Mouse (Mus musculus) fat pad, adult 2 months (tissue): ENCODE results near the gene Orc3.
"Not testable (repeated sequence)": the region's sequence is repeated elsewhere in the genome, so short reads cannot be mapped to it uniquely, and the experiment has no call there.

Experiments
- DNase-seq: peaks from one replicate; pipeline ENCODE4 v3.0.0-alpha.2; 2011; ENCODE audit warnings: low read depth, low spot score; ENCODE audit errors: extremely low read depth

The Orc3 gene

DNA sequence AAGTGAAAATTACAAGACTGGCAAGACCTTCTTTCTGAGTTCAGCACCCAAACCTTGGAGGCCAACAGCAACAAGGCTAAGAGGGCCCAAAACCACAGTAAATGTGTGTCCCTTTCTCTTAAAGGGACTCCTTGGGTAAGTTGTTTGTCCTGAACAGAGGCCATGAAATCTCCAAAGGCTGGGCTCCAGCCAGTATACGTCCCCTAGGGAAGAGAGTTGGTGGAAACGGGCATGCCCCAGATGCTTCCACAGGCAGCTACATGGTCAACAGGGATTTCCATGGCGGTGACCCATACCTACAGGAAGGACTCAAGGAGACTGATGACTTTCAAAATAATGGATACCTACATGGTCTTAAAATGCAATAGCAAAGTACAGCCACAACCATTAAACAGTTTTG, 31.3 kb downstream of the Orc3 start:
- no peak for DNase-seq

DNA sequence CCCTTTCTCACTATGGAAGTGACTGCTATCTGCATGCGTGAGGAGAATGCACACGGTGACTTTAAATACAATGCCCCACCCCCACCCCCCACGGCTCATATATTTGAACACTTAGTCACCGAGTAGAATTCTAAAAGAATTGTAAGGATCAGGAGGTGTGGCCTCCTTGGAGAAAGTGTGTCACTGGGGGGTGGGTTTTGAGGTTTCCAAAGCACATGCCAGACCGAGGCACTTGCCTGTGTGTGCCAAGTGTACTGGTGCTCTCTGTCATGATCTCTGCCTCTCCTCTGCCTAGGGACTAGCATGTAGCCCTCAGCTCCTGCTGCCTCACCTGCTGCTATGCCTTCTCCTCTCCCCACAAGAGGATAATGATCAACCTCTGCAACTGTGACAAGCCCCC, 32.3 kb downstream of the Orc3 start:
- DNase-seq: no peak

DNA sequence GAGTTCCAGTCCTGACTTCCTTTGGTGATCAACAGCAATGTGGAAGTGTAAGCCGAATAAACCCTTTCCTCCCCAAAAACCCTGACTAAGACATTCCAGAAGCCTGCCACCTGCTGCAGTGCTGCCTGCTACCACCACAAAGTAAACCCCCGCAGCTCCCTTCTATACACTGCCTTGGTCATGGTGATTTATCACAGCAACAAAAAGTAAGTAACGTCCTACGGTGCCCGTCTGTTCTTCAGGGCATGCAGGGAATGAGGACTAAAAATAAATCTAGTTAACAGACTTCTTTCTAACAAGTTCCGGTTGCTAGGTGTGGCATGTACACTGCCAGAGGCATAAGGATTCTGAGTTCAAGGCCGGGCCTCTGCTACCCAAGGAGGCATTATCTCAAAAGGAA, 32.8 kb downstream of the Orc3 start:
- no peak for DNase-seq

DNA sequence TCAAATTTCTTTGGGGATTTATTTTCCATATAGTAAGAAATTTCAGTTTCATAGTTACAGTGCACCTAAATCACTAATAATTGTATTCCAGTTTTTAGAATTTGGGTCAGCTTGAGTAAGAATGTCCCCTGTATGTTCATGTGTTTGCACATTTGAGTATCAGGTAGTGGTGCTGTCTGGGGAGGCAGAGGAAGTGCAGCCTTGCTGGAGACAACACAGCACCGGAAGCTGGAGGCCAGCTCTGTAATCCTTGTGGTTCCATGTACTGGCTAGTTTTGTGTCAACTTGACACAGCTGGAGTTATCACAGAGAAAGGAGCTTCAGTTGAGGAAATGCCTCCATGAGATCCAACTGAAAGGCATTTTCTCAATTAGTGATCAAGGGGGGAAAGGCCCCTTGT, 33.3 kb downstream of the Orc3 start:
- DNase-seq: not testable (repeated sequence)

DNA sequence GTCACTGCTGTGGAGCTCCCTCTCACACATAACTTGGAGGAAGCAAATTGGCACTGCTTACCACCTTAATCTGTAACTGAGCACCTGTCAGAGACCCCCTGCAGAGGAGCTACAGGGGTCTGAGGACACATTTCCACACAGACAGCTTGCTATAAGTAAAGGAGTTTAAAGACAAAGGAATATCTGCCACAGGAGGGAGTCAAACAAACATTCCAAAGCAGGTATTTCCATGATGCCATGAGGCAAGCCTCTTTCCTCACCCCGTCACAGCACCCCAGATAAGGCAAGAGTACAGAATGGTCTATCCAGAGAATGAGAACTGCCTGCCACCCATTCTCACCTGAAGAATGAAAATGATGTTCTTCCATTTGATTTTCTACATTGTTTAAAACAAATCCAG, 35.5 kb downstream of the Orc3 start:
- no peak for DNase-seq

DNA sequence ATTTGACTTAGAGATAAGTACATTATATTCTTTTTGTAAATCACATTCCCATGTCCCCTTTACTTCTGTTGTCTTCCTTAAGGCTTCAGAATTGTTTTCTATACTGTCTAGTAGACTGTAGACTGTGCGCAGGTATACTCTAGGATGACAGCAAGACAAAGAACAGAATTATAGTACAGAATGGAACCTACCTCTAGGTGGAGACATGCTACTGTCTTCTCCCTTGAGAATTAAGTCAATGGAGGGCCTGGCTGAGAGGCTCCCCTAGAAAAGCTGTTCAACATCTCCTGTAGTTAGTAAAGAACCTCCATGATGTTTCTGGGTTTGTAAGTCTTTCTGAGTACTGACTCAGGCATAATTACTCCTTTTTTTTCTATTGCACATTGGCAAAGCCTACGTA, 37.7 kb downstream of the Orc3 start:
- no peak for DNase-seq

DNA sequence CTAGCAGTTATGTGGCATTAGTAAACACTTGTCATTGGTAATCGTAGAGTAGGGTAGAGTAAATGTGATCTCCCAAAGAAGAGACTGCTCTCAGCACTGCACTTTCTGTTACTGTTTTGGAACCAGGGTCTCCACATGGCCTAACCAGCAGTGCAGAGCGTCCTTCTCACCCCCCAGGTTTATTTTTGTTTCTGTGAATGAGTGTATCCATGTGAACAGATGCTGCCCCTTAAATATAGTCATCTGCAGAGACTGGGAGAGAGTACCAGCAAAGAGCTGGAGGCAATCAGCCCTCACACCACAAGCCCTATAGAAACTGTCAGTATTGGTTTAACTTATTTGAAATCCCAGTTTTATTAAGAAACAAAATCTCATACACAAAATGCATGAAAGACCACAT, 41.9 kb downstream of the Orc3 start:
- no peak for DNase-seq

DNA sequence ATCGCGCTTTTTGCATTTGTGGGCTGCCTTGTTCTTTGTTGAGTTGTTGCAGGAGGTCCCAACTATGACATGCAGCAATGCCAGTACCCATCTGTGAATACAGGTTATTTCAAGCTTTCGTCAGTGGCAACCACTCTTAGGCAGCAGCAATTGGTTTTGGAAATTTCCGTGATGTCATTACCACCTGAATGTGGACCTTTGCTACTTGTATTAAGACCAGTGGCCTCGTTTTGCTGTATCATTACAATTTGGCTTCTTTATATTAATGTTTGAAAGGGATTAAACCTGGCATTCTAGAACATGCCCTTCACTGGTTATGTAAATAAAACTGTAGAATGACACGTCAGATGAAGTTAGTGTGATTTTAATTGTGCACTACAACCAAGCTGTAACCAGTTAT, 48.5 kb downstream of the Orc3 start:
- DNase-seq: no peak

DNA sequence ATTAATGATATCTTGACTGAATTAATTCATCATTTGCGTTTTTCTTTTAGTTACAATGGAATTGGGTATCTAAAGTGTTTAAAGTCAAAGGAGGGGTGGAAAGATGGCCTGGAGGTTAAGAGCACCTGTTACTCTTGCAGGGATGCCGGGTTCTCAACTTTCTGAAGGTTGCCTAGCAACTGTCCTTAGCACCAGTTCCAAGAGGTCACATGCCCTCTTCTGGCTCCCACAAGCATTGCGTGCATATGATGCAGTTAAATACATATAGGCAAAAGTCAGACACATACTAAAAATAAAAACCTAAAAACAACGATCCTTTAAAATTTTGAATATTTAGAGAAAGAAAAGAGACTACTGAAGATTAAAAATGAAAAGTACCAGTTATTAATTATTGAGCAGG, 53.8 kb downstream of the Orc3 start:
- DNase-seq: no peak

DNA sequence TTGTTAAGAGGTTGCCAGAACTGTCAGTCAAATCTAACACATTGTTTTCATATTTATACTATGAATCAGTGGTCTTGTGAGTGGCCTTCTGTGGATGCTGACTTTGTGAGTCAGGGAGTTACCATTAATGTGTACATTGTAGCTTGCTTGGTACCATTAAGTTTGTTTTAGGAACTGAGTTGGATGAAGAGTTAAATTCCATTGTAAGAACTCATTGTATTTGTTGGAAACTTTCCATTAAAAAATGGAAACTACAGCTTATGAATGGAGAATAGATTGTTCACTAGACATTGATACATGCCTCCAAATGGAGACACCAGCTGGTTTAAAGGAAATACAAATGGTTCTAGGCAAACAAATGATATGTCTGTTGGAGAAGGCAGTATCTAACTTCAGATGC, 58.6 kb downstream of the Orc3 start:
- DNase-seq: no peak

DNA sequence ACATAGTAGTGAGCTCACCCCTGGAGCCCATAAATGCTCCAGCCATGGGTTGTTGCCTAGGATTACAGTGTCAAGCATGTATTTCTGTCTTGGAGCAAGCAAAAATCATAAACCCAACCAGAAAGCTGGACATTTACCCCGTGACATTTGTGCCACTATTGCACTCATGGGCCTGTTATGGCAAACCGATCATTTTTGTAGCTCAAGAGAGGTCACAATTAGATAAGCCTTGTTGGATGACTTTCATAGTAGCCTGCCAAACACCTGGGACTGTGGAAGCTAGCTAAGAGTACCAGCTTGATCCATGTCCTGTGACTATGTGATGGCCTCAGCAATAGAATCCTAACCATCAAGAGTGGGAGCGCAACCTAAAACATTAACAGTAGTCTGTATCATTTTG, 59.1 kb downstream of the Orc3 start:
- no peak for DNase-seq

DNA sequence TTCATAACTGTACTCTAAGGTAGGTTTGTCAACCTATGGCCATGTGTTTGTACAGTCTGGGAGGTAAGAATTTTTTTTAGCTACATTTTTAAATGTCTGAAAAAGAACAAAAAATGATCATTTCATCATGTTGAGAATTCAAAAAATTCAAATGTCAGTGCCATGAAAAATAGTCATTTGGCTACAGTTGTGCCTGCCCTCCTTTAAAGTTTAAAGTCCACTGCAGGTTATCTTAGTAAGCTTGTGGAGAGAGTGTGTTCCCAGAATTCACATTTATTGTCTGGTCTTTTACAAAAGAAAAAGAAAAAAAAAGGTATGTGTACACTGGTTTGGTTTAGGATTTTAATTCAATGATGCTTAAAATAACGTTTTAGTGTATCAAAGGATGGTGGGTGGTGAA, 60.1 kb downstream of the Orc3 start:
- DNase-seq: no peak

DNA sequence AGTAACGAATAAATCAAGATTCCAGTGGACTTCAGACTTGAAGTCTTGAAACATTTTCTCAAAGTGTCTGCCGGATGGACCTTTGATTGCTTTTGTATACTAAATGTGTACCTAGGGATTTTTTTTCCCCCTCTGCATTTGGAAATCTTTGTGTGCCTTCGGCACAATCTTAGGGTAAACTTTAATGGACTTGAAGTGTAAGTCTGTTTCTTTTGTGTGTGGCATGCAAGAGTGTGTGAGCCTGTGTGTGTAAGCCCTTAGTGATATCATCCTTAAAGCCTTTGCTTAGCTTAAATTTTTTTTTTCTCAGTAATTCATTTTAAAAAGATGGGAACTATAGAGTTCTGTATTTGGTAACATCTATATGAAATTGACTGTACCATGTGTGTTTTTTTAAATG, 62.8 kb downstream of the Orc3 start:
- no peak for DNase-seq

DNA sequence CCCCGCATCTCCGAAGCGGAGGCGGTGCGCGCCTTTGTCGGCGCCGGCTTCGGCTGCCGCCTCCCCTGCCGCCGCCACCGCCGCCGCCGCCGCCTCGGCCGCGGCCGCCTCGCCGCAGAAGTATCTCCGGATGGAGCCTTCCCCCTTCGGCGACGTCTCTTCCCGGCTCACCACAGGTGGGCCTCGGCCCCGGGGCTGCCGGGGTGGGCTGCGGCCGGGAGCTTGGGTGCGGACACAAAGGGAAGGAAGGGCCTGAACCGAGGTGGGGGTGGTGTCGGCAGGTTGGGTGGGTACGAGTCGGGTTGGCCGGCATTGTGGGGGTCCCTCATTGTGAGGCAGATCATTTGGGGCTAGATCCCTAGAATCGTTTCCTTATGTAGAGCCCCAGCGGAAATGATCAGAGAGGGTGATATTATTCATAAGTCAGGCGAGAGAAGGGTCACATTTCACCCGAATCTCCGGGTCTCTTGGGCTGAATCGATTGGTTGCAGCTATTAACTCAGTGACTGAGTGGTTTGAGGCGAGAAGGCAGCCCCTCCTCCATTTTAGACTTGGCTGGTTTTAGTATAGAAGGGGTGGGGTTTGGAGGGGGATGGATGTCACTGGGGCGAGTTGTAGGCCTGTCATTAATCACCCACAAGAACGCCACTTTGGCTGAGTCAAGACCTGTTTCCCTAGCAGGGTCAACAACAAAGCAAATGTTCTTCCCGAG, 63.5 kb downstream of the Orc3 start:
- DNase-seq: peak; percentile 28

DNA sequence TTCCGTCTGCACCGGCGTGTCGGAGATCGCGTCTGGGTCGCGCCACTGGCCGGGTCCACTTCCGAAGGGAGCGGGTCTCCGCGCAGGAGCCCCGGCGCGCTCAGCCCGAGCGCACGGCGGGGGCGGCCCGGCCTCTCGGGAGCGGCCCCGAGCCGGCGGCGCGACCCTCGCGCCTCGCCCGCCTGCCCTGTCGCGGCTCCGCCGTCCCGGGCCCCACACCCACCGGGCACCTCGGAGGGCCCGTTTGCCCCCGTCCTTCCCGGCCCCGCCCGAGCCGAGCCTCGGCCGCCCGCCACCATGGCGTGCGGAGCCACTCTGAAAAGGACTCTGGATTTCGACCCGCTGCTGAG, 64.0 kb downstream of the Orc3 start, which contains the start of gene Akirin2:
TSS of gene Akirin2 (plus strand) at position 190 of the 350 bp plus-strand sequence.
- DNase-seq: no peak

DNA sequence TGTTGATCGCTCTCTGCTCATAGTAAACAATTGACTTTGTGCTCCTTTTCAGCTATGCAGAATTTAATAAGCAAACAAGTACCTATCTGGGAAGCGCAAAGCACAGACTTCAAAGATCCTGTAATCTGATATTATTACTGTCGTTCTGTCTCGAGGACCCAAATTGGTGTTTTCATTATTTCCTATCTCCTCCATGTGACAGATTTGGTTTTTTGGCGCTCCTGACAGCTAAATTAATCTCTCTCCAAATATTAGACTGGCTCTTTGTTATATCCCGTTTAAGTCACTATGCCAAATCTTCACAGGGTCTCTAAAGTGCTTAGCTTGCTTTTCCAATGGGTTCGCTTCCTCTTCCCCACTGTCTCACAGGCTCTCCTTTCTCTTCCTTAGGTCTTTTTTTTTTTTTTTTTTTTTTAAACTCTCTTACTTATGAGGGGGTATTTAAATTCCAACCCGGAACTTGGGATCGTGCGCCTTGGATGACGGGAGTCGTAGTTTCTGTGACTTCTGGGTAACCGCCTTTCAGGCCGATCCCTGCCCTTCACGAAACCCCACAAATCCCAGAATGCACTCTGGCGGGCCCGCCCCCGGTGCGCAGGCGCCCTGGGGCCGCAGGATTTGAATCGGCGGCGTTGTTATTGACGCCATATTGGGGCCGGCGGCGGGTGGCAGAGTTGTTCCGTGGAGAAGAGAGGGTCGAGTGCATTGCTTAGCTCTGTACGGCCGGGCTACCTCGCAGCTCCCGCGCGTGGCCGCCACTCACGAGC, 64.6 kb downstream of the Orc3 start:
- DNase-seq: peak; percentile 89

DNA sequence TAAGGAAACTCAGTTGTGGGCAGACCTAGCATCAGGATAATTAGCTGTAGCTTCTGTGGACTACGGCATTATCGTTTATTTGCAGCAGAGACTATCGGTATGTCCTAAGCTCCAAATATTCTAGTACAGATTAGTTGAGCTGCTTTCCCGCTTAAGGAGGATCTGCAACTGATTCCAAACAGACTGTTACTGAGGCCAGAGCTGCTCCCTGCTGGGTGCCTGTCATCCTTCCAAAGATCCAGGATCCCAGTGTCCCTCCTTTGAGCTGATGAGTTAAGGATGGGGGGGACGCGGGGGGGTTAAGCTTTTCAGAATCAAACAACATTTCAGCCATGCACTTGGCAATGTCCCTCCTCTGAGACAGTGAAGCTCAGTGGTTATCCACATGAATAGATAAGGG, 84.8 kb downstream of the Orc3 start:
- no peak for DNase-seq

DNA sequence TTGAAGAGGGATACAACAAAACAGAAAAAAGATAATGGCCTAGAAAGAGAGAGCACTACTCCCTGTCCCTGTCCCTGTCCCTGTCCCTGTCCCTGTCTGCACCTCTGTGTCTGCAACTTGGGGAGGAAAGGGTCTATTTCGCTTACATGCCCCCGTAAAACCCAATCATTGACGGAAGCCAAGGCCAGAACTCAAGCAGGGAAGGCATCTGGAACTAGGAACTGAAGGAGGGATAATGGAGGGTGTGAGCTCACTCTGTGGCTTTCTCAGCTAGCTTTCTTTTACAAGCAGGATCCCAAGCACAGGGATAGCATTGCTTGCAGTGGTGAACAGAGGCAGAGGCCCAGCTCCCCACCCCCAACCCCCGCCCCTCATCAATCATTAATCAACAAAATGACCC, 85.4 kb downstream of the Orc3 start:
- DNase-seq: no peak

DNA sequence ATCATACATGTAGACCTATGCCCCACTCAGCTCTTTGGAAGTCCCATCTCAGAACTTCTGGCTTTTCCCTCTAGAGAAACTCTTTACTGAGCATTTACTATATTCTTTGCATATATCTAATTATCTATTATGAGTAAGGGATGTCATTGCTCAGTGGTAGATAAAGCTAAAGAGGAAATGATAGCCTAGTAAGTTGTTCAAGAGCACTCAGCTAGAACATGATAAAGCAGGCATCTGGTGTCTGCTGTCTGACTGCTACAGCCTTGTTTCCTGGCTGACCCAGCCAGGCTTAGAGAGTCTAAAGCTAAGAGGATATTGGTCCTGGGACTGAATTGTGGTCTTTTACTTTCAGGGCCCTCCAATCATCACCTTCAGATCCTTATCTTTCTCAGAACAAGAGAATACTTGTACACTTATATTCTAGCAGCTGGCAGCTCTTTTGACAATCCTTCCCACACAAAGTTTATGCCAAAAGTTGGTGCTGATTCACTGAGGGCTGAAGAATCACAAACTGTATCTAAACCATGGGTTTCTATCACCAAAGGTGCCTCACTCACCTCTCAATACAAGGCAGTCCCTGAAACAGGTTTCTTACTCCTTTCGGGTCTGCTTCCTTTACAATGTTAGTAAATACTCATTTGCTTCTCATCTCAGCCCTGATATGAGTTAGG, 86.2 kb downstream of the Orc3 start:
- no peak for DNase-seq

DNA sequence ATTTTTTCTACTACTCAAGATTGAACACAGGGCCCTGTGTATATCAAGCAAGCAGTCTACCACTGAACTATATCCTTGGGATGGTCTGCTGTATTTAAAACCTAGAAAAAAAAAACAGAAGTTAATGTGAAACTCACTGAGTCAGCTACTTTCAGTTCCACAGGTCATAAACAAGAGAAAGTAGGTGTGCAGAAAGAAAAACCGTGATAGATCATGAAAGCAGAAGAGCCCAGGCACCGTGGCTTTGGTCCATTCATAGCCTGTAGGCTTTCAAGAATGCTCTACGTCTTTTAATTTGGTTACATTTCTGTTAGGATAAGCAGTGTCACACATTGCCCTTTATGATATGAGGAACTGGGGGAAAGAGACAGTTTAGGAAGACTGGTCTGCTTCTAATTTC, 88.0 kb downstream of the Orc3 start:
- no peak for DNase-seq

DNA sequence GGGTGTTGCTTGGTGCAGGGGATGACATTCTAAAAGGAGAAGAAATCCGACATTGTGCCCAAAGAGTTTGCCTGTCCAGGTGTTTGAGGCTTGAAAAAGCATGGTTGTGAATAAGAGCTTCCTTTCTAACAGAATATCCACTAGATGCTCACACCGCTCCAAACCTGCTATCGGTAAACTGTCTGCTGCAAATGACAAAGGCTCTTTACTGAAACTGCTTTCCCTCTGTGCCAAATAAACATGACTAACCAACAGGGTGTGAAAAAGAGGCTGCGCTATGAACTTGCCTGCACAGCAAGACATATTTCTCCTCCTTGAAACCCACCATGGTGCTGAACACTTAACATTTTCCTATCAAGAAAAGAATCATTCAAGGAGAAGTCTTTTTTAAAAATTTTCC, 91.2 kb downstream of the Orc3 start:
- DNase-seq: no peak

DNA sequence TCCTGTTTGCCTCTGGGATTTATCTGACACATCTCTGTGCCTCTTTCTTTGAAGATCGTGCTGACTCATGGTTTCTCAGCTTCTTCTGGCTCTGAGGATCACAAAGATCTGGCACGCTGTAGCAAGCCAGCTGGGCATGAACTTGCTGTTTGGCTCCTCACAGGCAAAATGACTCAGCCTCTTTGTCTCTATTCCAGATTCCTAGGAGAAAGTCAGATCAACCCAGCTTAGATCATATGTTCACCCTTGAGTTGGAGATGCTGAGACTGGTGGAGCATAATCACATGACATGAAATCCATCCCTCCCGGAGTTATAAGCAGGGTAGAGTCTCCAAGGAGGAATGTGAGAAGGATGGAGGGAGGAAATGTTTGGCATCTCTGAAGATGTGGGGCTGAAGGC, 91.9 kb downstream of the Orc3 start:
- no peak for DNase-seq
